Mouse (Mus musculus) brain, embryonic 14.5 days (tissue): ENCODE measurements around the gene Brd2. TPM values are rescaled to one million over a fixed set of nuclear protein-coding genes. Genes with fewer than 3 reads are reported as not detected.

ENCODE experiments used
- DNase-seq: peaks from one replicate; pipeline ENCODE4 v3.0.0-alpha.2; 2011; ENCODE audit warnings: low read depth
- CTCF ChIP-seq: fragments of 200-500 bp; IDR thresholded peaks from 2 replicates; pipeline ENCODE4 v1.5.1; 2012; ENCODE audit warnings: inconsistent platforms, mild to moderate bottlenecking, moderate library complexity, borderline replicate concordance; ENCODE audit not compliant: insufficient read depth, insufficient read length; ENCODE audit errors: extremely low read depth
- POLR2A ChIP-seq: fragments of 200-500 bp; IDR thresholded peaks from 2 replicates; pipeline ENCODE4 v1.6.1; 2012; ENCODE audit warnings: mild to moderate bottlenecking, inconsistent platforms, borderline replicate concordance; ENCODE audit not compliant: poor library complexity, insufficient read depth, insufficient read length, severe bottlenecking; ENCODE audit errors: extremely low read depth
- polyA plus RNA-seq: library from polyadenylated mRNA; depleted of rRNA; stranded (reverse); fragments of >200 nt; gene quantifications from 2 replicates; pipeline ENCODE4 v1.2.3, GENCODE M21; 2012

Gene Brd2
- polyA plus RNA-seq, 1 experiment: 256 TPM

DNA sequence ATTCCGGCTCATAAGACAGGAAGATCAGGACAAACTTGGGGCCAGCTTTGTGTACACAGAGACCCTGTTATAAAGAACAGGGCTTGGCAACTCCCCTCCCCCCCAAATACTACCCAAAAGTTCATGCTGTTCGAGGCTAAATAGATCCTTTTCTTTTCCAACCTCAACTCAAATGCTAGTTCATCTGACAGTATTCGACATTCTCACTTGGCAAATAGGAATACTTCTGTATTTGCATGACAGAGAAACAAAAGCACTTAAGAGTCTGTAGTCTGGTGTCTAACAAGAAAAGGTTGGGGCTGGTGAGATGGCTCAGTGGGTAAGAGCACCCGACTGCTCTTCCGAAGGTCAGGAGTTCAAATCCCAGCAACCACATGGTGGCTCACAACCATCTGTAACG, 14.0 kb downstream of the Brd2 start:
- no peak for DNase-seq

DNA sequence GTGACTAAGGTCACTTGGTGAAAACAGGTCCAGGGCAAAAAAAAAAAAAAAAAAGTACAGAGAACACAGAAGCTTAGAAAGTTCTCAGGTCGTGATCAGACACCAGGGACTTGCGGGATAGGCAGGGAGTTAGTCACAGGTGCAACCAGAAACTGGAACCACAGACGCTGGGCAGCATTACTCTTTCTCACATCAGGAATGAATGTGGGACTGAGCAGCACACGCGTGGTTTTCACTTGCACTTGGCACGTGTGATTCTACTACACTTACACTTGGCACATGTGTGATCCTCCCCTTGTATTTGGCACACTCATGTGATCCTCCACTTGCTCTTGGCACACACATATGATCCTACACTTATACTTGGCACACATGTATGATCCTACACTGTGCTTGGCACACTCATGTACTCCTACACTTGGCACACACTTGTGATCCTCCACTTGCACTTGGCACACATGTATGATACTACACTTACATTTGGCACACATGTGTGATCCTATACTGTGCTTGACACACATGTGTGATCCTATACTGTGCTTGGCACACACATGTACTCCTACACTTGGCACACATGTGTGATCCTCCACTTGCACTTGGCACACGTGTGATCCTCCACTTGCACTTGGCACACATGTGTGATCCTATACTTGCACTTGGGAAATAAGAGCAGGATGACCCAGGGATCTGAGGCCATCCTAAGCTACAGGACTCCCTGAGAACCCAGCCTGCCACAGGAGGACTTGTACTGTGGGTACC, 15.1 kb downstream of the Brd2 start:
- TF ChIP-seq POLR2A (no peak), CTCF (no peak)
- peak; percentile 43 for DNase-seq

More for the DNA sequence above, 14.0 kb downstream of the Brd2 start:
- TF ChIP-seq CTCF (no peak), POLR2A (no peak)

DNA sequence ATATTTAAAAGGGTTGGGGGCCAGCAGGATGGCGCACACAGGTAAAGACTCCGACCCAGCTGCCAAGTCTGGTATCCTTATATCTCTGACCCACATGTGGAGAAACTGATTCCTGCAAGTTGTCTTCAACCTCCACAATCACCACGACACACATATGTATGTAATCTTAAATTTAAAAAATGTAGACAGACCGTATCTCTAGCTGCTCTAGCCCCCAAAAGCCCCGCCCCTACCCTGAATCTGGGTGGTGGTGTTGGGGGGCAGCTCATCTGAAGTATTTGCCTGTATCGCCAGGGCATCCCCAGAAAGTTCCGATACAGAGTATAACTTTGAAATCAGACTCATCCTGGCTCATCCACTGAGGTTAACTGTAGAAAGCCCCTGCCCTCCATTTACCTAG, 15.9 kb downstream of the Brd2 start:
- TF ChIP-seq CTCF: no peak
- no peak for TF ChIP-seq POLR2A
- no peak for DNase-seq

DNA sequence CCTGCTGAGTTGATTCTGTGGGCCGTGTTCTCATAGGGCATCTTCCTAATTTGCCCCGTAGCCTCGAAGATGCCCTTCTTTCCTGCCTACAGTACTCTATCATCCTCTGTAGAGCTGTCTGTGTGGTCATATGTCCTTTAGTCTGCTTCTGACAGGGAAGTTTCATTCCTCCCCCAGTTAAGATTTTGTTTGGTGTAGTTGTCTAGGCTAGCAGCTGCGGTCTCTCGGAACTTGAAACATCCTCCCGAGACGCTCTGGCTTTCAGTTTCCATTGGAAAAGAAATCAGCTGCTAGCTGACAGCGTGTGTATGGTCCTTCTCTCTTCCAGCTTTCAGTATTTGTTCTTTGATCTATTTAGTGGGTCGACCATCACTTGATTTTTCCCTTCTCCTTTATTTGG, 17.6 kb downstream of the Brd2 start:
- no peak for TF ChIP-seq CTCF
- no peak for TF ChIP-seq POLR2A
- DNase-seq: no peak

DNA sequence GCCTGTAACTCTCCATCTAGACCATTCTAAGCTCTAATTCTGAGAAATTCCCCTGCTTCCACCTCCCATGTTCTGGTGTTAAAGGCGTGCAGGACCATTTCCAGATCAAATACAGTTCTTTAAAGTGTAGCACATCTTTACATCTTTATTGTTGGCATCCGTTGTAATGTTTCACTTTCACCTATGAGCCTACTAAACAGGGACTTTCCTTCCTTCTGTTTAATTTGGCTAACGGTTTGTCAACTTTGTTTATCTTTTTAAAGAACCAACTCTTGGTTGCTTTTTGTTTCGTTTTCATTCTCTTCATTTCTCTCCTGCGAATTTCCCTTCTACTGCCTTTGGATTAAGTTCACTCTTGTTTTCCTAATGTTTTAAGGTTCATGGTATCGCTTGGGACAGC, 19.6 kb downstream of the Brd2 start:
- DNase-seq: no peak
- TF ChIP-seq CTCF (no peak), POLR2A (no peak)

DNA sequence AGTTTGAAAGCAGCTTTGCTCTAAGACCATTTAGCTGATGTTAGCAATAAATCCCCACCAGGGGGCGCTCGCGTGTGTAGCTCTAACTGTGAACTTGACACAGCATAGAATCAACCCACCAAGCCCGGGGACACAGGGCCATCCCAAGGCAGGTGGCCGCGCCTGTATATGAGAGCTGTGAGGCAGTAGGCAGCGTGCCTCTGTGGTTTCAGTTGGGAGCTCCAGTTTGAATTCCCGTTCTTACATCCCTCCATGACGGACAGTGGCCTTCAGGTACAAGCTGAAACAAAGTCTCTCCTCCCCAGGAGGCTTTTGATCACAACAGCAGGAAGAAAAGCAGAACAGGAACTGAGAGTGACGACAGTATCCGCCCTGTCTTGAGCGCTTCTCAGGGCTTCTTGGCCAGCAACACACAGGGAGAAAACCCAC, 20.8 kb downstream of the Brd2 start:
- TF ChIP-seq POLR2A (no peak), CTCF (peak; percentile 90)
- peak; percentile 93 for DNase-seq

DNA sequence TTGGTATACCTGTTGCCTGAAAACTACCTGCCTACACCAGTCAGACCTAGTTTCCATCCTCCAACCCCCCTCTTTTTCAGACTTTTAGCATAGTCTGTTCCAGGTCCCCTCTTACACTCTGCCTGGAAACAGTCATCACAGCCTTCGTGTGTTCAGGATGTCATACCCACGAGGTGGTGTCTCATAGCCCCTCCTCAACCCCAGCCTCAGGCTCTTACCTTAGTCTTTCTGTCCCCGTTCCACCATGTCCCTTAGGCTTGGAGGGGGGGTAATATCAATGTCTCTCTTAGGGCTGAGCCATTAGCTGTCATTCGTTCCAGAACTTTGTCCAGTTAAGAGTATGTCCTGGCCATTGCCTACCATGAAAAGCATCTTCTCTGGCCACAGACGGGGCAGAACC, 21.2 kb downstream of the Brd2 start:
- TF ChIP-seq POLR2A (no peak), CTCF (no peak)
- no peak for DNase-seq

DNA sequence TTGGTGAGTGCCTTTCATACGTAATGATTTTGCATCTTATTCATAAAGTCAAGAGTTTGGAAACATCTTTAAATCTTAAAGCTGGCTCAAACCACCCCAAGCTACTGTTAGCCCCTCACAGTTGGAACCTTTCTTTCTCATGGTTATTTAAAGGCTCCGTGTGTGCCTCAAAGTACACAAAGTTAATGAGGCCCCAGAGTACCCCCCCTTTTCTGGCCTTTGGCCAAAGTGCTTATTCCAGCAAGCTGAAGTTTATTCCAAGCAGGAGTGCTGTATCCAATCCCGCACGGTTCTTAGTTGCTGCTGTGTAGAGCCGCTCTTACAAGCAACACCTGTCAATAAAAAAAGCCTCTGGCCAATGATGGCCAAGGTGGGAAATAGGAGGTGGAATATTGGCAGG, 22.9 kb downstream of the Brd2 start:
- TF ChIP-seq POLR2A (no peak), CTCF (no peak)
- DNase-seq: peak; percentile 68

DNA sequence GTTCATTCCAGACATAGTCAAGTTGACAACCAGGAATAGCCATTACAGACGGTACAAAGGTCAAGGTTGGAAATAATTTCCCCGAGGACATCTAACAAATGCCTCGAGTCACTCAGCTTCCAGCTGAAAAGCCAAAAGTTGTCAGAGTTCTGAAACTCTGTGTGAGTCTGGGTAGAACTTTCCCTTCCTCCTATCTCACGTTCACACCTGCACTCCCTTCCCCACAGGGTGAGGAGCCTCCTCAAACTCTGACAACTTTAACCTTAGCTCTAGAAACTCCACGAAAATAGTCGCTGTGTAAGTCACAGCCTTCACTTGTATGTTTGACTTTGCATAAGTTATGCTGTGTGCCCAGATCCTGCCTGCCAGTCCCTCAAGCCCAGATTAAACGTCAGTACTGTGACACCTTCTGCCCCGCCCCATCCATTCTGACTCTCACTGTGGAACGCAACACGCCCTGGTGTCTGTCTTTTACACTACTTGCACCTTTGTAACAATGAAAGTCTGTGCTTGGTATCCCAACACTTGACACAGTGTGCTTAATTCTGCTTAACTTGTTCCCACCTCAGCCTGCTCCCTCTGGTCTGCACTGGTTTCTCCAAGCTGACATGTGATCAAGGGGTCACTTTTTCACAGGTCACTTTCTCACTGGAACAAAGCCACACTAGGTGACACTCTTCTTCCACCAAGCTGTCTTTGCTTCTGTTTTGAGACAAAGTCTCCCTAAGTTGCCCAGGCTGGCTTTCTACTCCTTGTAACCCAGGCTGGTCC, 23.5 kb downstream of the Brd2 start:
- no peak for TF ChIP-seq POLR2A
- TF ChIP-seq CTCF: no peak
- DNase-seq: no peak

DNA sequence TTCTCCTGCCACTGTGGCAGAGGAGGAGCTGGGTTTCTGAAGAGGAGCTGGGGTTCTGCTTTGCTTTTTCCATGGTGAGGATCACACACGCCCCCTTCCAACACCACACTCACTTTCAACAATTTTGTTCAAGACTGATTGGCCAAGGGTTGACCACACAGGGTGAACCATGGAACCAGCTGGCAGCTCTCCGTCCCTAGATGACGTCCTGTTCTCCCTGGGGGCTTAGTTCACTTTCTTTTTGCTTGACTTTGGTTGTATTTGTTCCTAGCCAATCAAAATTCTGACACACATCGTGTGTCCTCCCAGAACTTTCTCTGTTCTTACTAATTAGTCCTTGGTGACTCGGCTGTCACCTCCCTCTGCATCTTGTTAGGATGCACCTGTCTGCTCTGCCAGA, 25.2 kb downstream of the Brd2 start:
- DNase-seq: no peak
- TF ChIP-seq CTCF: no peak
- TF ChIP-seq POLR2A: no peak

DNA sequence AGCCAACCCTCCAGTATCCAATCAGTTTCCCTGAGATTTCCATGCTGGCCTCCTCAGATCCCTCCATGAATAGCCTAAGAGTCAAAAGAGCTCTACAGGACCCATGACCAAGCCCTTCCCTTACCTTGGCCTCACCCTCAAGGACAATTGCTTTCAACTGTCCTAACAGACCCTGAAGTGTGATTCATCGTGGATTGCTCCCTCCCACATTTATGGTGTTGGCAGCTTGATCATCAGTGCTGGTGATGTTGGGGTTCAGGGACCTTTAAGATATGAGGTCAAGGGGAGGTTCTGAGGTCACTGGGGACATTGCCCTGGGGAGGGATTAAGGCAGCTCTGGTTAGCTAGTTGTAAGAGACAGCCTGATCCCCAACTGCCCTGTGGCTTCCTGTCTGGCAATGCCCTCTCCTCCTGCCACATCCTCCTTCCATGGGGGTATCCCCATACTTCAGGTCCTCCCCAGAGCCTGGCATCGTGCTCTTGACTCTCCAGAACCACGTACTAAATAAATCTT, 25.9 kb downstream of the Brd2 start:
- no peak for DNase-seq

DNA sequence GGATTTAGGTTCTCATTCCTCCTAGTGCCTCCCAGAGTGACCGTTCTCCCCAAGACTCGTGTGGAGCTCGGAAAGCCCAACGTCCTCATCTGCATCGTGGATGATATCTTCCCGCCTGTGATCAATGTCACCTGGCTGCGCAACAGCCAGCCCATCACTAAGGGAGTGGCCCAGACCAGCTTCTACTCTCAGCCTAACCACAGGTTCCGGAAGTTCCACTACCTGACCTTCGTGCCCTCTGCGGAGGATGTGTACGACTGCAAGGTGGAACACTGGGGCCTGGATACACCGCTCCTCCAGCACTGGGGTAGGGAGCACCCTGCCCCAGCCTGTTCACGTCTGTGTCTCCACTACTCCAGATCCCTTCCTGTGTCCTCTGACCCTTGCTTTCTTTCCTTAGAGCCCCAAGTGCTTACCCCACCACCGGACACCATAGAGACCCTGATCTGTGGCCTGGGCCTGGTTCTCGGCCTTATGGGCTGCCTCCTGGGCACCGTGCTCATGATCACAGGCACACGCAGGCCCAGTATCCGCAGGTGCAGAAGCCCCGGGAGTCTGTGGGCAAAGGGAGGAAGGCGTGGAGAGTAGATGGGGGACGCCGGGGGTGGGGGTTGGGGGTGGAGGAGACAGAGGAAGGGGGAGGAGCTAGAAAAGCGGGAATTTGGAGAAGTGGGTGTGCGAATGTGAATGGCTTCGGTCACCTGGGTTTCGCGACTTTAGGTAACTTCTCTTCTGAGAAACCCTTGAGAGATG, 28.0 kb downstream of the Brd2 start:
- TF ChIP-seq POLR2A: no peak
- TF ChIP-seq CTCF: no peak
- DNase-seq: no peak

More for the DNA sequence above, 25.9 kb downstream of the Brd2 start:
- TF ChIP-seq POLR2A: no peak
- no peak for TF ChIP-seq CTCF
